Mouse (Mus musculus) CD4-positive naive resting alpha-beta T cell, adult 76 days (primary cell): ENCODE measurements around the gene Abtb1. TPM values are rescaled to one million over a fixed set of nuclear protein-coding genes. Genes with fewer than 3 reads are reported as not detected.

Experiments
- total RNA-seq: library from RNA; stranded (reverse); gene quantifications from one replicate; pipeline ENCODE4 v1.2.4, GENCODE M21; 2023

Abtb1 gene
- total RNA-seq: 49.1 TPM

DNA sequence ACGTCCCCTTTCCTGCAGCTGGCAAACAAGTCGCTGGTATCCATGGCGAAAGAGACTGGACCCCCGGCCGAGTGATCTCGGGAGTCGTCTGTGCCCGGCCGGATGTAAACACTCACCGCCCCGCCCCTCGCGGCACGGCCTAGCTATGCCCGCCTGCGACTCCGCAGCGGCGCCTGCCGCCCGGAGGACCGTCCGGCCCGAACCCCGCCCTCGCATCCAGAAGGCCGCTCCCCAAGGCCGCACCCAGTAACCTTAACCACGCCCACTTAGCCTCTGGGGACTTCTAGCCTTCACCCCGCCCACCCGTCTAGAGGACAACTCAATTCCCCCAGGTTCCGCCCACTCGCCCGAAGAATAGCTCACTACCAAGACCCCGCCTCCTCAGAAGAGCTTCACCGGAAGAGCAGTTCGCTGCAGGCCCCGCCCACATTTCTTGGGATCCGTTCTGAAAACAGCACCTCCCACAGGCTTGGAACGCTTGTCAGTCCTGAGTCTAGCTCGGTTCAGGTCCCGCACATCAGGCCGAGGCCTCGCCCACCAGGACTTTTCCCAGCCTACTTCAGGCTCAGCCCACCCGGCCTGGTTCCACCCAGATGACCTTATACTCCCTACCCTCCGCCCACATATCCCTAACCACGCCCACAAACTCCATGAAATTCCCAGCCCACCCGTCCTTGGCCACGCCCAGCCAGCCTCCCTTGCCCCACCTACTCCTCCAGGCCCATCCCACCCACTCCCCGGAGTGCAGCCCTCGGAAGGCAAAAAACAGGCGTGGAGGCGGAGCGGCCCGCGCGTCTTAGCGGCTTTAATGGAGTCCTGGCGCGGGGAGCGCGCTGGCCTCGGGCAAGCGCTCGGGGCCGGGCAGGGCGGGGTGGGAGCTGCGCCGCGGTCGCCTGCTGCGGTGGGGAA, at the start of gene Abtb1:
Gene Abtb1 (minus strand): TSS at position 204 of the 909 bp plus-strand sequence.

DNA sequence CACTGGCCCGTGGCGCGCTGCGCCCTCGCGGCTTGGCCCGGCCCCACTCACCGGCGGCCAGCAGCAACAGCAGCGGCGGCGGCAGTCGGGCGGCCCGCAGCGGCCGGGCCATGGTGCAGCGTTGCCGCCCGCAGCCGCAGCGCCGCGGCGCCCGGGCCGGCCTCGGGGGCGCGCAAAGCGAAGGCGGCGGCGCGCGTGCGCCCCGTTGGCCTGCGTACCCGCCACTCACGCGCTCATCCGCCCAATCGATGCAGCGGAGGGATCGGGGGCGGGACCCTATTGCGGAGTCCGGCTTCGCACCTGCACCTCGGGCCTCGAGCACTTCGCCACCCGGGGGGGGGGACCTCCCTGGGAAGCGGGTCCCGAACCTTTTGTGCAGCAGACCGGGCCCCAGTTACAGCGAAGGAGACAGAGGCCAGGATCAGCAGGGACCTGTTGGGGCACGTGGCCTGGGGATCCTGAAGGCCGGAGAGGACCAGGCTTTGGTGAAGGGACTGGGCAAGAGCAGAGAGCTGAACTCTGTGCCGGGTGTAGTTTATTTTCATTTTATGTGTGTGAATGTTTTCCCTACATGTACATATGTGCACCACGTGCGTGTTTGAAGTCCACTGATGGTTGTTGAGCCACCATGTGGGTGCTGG, 33.2 kb upstream of the Abtb1 start, which contains the start of gene Podxl2:
Gene Podxl2 (minus strand): TSS at position 177 of the 641 bp plus-strand sequence.

Other genes starting within 250 kb of the Abtb1 start
- not detected for gene Kbtbd12, start 204.0 kb downstream of the Abtb1 start, total RNA-seq
- gene Mgll, start 117.6 kb downstream of the Abtb1 start, total RNA-seq: 2.4 TPM
- gene Podxl2, start 33.1 kb upstream of the Abtb1 start, total RNA-seq: not detected
- gene Mcm2, start 56.8 kb upstream of the Abtb1 start, total RNA-seq: 53.8 TPM
- gene Tpra1, start 60.3 kb upstream of the Abtb1 start, total RNA-seq: 86.9 TPM